Mouse (Mus musculus) ovary, adult 18-20 months (tissue): ENCODE measurements around the gene Smlr1.

ENCODE experiments used
- DNase-seq: peaks from one replicate; pipeline ENCODE4 v3.0.0; 2022; ENCODE audit warnings: low spot score, mixed read lengths

Smlr1 gene

DNA sequence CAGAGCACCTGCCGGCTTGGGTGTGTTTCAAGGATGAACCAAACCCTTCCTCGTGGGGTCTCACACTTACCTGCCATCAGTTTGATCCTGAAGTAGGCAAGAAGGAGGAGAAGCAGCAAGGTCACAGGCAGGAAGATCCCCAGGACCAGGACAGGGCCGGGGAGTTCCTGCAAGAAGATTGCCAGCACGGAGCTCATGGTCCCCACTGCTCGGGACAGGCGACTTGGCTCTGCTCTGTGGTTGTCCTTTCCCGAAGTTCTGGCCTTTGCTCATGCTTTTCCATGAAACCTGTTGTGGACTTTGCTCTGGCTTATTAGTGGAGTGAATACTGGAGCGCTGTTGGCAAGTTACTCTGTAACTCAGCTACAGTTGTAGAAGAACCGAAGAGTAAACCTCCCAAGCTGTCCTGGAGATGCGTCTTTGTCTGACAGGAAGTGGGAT, at the start of gene Smlr1:
Gene Smlr1, minus strand, starts transcription at position 377 of the 441 bp plus-strand sequence.
- DNase-seq, result no peak

DNA sequence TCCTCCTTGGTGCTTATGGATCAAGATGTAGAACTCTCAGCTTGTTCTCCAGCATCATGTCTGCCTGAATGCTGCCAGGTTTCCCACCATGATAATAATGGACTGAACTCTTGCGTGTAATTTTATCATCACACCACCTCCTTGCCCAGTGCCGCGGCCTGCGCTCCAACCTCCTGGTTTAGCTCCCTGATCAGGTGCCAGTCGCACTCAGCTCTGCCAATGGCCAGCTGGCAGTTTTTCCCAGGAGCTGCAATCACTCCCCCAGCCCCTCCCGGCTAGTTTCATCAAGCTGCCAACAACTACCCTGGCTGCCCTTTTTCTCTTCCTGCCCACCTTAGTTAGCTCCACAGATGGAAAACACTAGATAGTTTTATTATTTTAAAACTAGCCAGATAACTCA, 48.8 kb upstream of the Smlr1 start:
- DNase-seq, result no peak

DNA sequence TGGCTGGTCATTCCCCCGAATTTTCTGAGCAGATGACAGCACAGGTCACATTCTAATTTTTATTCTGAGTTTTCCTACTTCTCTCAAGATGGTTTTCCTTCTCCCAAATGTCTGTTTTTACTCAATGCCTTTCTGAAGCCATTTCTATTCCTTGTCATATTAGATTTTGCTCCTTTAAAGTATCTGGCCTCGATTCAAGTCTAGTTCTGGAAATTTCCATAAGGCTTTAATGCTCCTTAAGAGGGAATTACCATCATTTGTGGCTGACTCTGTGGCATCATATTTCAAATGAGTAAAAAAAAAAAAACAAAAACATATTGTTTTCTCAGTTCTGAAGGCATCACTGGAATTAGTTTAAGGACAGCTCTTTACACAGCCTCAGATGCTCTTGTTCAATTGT, 44.0 kb upstream of the Smlr1 start:
- DNase-seq, result no peak

DNA sequence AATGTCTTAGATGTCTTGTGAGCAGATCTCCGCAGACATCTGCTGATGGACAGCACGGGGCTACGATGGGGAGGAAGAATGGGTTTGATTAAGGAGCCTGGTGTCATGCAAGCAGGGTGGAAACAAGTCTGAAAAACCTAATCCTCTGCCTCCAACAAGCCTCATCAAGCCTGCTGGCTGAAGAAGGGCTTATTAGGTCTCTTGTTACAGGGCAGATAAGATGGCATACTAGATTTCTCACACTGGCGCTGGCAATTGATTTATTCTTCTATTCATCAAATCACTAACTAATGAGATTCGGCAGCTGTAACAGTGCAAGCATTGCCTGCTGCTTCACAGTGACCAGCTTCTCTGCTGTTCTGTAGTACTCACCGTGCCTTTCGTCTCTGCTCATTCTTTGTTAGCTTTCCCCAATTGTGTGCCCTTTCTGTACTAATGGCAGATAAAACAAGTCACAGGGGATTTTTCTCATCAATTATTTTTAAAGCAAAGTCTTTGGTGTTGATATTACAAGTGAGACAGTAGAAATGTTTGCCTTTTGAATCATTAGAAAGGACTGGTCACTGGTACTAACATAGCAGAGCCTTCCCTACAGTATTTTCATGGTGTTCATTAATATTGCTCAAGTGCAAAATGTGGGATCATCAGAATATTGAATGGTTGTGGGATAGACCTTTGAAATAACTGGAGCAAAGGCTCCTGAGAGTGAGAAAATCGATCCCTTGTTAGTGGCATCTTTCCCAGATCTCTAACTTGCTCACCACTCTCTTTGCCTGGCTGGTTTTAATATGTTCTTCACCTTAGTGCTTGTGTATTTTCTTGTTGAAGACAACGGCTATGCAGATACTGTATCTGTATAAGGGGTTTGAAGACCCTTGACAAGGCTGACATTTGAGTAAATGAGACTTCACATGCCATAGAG, 35.5 kb upstream of the Smlr1 start:
- no peak for DNase-seq

DNA sequence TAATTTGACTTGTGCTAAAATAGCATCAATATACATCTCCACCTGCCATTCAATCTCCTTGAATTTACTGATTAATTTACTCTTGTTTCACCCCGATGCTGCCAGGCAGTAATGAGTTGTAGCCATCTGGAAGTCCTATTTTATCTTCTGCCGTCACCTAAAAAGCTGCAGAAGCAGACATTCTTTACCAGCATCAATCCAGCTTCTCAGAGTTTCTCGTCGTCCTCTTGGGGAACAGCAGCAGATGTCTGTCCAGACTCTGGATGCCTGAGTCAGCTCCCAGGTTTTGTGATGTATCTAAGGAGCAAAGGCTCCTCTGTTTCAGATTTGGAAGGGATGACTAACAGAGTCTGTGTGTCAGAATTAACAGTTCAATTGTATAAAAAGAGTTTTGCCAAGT, 16.9 kb upstream of the Smlr1 start:
- DNase-seq, result no peak

DNA sequence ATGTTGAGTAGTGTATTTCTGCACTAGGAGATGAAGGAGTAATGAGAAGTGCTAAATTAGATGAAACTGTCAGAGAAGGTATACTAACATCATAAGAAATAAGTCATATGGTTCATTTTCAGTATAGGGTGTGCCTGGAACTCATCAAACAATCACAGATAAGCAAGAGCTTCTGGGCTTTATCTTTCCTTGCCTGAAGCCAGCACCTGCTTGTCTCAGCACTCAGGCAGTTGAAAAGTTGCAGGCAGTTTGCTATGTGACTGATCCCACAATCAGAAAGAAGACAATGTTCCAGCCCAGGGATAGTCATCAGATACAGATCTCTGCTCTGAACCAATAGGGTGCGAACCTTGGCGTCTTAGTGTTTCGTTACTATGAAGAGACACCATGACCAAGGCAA, 5.0 kb upstream of the Smlr1 start:
- no peak for DNase-seq

DNA sequence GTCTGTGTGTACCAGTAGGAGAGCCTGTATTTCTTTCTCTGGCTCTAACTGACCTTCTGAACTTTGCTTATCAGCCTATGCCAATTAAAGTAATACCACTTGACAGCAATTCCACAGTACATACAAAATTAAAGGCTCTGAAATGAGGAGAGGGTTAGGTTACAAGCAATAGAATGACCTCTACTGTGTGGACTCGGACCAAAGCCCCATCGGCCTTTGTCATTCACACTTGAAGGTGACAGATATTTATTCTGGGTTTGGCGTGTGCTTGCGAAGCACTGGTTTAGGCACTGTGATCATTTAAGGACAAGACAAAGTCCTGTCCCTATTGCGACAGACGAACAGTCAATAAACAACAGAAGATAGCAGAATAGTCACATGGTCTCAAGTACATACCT, 3.7 kb upstream of the Smlr1 start:
- DNase-seq, result no peak

DNA sequence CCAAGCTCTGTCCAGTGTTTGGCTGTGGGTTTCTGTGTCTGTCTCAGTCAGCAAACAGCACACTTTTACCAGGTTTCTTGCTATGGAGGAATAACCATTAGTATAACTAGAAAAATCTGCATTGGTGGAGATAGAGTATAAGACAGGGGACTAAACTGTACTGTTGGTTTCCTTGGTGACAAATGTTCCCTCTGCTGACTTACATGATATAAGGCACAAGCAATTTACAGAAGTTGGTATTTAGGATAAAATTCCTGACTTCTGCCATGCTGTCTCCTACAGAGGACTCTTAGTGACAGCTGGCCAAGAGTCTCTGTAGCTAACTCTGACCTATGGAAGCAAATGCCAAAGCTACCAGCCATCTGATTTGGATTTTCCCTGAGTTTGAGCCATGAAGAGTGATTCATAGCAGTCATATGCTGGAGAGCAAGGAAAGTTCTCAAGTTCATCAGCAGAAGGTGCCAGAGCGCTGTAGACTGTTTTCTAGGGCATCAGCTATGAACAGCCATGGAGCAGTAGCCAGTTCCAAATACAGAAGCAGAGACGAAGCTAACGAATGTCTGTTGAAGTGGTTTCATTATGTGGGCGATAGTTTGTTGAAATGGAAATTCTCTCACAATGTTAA, 3.2 kb upstream of the Smlr1 start:
- DNase-seq, result no peak

DNA sequence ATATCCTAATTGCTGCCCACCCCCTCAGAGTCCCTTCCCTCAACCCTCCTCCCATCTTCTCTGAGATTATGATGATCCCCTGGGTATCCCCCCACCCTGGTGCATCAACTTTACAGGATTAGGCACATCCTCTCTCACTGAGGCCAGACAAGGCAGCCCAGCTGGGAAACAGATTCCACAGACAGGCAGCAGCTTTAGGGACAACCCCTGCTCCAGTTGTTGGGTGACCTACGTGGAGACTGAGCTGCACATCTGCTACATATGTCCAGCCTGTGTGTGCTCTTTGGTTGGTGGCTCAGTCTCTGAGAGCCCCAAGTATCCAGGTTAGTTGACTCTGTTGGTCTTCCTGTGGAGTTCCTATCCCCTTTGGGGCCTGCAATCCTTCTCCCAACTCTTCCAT, 2.7 kb upstream of the Smlr1 start:
- no peak for DNase-seq

DNA sequence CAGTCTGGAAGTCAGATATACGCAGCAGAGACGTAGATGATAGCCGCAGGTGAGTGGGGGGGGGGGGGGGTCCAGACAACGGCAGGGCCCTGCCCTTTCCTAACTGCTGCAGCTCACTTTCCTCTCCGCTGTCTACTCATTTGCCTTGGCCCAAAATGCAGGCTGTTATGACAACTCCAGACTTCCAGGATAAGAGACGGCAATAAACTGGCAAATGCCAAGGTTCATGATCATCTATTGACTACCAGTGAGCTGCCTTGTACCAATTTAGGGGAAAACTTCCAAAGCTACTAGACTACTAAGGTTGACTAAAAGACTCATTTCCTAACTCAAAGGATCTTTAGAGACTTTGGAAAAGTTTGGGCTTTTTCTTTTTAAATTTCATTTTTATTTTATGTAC, 554 bp upstream of the Smlr1 start:
- DNase-seq, result no peak

DNA sequence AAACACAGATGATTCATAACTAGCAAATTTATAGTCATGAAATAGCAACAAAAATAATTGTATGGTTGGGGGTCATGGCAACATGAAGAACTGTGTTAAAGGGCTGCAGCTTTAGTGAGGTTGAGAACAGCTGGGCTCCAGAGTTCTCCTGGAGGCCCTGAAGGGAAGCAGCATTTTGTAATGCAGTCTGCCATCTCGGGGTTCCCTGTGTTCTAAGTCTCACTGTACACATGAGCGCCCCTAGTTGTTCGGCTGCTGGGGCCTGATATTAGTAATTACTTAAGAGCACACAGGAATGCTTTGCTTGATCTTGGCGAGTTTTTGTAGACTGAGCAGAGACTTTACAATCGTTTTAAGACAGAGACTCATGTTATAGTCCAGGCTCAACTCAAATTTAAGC, 1.6 kb downstream of the Smlr1 start:
- no peak for DNase-seq

DNA sequence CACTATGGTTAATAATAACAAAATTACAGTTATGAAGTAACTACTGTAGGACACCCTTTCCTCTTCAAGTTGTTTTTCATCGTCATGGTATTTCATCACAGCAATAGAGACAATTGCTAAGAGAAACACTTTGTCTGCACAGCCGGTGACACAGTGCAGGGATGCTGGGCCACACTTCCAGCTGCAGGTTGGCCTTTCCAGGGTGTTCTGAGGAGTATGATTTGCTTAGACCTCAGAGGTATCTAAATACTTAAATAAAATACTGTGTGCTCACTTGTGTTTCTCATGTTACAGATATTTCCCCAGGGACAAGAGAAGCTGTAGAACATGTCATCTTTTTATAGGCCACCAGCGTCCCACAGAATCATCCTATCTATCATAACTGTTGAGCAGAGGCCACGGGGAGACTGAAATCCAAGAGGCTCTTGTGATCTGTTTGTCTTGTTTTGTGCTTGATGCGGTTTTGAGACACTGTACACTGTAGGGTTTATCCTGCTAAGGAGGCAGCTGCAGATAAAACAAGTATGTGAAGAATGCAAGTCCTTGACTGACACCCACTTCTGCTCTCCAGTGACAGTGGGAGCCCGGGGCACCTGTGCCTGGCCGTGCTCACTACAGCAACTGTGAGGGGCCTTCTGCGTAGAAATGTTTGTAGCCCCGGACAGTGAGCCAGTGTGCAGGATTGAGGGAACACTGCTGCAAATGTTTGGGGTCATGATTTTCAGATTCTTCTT, 2.4 kb downstream of the Smlr1 start:
- DNase-seq, result peak; percentile 6

DNA sequence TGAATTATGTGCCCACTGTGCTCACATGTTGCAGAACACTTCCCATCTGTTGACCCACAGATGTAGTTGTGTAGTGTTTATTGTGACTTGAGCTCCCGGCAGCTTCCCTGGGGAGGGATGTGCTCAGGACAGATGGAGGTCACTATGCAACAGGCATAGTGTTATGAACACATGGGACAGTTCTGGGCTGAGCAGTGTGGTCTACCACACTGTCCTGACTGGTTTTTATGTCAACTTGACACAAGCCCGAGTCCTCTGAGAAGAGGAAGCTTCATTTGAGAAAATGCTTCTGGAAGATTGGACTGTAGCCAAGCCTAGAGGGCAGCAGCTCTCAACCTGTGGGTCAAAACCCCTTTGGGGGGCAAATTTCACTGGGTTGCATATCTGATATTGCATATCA, 3.0 kb downstream of the Smlr1 start:
- DNase-seq, result no peak

DNA sequence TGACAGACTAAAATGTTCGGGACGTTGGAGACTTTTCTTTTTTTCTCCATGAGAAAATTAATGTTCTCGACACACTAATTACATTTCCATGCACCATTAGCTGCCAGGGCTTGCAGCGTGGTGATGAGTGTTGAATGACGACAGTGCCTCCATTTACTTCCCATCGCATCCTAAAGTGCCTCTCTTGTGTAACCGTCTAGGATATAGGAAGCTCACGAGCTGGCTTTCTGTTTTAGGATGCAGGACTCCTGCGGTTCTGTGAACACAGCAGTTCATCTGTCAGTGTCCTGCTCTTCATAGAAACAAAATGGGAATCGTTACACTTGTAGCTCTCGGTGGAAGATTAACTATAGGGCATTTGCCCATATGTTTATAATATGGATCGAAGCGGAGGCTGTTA, 4.7 kb downstream of the Smlr1 start:
- no peak for DNase-seq

DNA sequence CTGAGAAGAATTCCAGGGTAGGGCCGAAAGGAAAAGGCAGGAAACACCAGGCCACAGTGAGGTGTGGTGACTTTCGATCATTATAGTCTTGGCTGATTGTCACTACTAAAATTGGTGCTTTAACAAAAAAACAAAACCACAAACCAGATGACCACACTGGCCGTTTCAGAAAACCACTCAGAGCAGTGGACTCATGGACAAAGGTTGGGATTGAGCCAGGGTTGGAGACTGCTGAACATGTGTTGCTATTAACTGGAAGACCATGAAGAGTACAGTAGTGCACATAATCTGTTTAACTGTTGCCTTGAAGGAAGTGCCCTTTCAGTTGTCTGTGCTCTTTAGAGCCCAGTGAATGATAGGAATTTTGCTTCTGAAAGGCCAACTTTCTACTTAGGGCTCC, 8.9 kb downstream of the Smlr1 start:
- no peak for DNase-seq

DNA sequence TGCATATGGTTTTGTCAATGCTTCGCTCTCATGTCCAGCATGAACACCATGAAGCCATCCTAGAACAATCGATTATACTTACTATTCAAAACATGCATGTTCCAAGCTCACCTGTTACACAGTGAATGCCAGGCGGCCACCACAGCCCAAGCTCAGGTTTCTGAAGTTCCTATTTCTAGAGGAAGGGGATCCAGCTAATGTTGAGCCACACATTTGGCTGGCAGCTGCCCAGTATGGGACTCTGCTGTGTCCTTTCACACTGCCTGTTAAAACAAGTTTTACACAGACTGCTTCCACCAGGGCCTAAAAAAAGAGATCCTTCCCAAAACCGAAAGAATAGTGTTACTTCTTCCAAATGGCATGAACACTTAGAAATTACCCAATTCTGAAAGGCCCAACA, 9.4 kb downstream of the Smlr1 start:
- no peak for DNase-seq

DNA sequence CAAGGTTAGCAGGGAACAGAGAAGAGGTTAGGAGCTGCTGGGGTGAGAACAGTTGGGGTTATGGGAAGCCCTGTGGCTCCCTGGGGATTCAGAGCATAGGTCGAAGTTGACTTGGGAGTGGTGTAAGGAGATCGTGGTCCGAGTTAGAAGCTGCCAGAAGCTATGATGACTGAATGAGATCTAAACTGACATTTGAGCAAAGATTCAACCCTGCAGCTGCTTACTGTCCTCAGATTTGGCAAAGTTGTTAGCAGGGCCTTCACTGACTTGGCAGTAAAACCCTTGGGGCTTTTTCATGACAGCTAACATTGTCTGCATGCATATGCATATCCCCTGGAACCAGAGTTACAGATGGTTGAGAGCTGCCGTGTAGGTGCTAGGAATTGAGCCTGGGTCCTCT, 9.9 kb downstream of the Smlr1 start:
- no peak for DNase-seq

DNA sequence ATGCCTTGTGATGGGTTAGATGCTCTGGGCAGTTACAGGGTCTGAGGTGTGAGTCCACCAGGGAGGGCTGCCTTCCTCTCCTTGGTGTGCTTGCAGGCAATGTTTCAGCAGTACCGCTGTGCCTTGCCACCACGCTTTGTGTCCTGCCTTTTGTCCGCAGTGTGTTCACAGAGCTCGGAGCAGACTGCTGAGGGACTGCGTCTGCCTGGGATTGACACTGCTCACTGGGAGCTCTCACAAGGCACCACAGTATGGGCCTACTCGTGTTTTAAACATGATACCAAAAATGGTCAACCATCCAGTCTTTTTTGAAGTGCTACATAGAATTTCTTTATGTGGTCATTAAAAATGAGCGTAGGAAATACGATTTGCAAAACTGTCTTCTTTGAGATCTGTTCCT, 12.3 kb downstream of the Smlr1 start:
- DNase-seq, result no peak

DNA sequence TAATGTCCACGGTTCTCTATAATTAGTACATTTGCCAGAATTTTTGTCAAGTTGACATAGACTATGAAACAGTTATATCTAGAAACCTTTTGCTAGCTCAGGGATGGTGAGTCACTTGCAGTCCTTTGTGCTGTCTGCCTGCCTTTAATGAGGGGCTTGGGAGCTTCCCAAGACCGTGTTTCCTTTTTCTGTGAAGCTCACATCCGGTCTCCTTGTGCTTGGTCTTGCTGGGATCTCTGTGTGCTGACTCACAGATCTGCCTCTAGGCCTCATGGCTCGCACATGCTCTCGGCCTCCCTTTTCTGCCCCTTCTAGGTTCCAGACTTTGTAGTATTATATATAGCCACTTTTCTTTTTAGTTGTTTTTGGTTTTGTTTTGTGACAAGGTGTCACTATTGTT, 15.6 kb downstream of the Smlr1 start:
- DNase-seq, result no peak

DNA sequence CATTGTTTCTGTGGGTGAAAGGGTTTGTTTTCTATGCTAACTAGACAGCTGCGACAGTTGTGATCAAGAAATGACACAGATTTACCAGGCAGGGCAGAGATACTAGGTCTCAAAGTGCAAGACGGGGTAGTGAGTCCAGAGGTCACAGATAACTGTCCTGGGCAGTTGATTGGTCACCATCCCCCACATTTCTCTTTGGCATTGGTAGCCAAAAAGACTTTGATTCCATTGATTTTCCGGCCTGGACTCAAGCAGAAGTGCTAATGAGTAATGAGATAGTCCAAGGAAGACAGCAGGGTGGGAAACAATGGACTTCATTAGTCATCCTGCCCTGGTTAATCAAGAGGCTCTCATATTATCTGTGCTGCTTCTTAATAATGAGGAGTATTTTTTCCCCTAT, 16.1 kb downstream of the Smlr1 start:
- no peak for DNase-seq

DNA sequence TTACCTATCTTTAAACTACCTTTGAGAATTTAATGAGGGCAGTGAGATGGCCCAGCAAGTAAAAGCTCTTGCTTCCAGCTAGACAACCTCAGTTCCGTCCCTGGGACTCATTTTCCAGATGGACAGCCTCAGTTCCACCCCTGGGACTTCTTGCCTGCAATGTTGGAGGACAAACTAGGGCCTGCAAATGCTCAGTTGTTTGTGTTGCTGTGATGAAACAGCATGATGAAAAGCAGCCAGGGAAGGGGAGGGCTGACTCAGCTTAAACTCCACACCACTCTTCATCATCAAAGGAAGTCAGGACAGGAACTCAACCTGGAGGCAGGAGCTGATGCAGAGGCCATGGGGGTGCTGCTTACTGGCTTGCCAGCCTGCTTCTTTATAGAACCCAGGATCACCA, 22.2 kb downstream of the Smlr1 start:
- DNase-seq, result no peak

DNA sequence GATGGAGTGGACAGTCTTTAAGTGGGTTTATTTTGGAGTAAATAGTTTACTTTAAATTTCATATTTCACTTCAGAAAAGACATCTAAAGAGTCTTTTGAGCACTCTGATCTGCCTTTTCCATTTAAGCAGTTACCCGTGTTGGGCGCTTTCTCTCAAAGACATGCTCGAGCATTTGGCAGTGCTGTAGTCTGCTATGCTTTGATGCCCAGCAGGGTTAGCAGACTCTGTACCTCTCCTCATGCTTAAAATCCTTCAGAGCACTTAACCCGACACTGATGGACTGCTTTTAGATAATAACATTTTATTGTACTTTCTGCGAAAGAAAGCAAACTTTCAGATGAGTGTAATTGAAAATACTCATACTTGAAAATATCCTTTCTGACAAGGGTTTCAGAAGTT, 32.8 kb downstream of the Smlr1 start:
- DNase-seq, result no peak
